Mouse (Mus musculus): ENCODE measurements around the gene Gimap5.

DNA sequence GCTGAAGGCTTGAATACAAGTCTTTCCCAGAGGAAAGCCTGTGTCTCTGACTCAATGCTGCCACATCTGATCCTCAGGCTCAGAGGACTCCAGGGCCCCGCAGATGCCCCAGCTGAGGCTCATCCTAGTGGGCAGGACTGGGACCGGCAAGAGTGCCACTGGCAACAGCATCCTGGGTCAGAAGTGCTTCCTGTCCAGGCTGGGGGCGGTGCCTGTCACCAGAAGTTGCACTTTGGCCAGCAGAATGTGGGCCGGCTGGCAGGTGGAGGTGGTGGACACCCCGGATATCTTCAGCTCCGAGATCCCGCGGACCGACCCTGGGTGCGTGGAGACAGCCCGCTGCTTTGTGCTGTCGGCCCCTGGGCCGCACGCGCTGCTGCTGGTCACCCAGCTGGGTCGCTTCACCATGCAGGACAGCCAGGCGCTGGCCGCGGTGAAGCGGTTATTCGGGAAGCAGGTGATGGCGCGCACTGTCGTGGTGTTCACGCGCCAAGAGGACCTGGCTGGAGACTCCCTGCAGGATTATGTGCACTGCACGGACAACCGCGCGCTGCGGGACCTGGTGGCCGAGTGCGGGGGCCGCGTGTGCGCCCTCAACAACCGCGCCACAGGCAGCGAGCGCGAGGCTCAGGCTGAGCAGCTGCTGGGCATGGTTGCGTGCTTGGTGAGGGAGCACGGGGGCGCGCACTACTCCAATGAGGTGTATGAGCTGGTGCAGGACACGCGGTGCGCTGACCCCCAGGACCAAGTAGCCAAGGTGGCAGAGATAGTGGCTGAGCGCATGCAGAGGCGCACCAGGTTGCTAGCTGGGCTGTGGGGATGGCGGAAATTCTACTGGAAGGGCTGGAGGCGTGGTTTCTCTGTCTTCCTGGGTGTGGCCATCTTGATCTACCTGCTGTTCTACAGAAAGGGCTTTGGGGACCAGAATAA, 3.3 kb upstream of the Gimap5 start:
- TF ChIP-seq CTCF (IDR thresholded peaks at IDR 0.05; ENCODE audit: low read depth) (0 out of 2 replicates have a peak, but pooled peaks have one; percentile 1), EP300 (IDR thresholded peaks at IDR 0.05; ENCODE audit: low read depth) (no peak)

Measured in liver, postnatal 0 days (tissue).